Mouse (Mus musculus): Measurements from ENCODE around the gene Plxnd1. TPM values are rescaled to one million over a fixed set of nuclear protein-coding genes. Genes with fewer than 3 reads are reported as not detected.

Plxnd1 gene
- total and polyA plus RNA-seq, 3 experiments: 27.7 to 73.8 (median 63.2) TPM

DNA sequence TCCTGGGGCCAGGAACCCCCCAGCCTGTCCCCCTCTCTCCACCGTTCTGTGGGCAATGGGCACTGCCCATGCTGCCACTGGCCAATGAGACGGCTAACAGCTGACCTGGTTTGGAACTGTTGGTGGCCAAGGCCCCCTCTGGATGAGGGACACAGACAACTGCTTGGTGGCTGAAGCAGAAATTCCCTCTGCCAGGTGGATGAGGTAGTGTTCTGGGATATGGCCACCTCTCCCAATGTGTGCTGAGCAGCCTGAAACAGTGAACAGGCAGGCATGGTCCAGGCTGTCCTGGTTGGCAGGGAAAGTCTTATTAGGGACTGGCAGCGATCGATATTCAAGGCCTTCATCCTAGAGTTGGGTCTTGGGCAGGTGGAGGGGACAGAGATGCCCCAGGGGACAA is 39.6 kb downstream of the Plxnd1 start:
- no peak overlapping the region for H3K27ac ChIP-seq (ENCODE audit: insufficient read depth, low read depth)
- TF ChIP-seq MYC (IDR thresholded peaks at IDR 0.05; ENCODE audit: low read depth, low read length) (no peak), MAZ (IDR thresholded peaks at IDR 0.05; ENCODE audit: low read depth, low read length) (no peak), NELFE (IDR thresholded peaks at IDR 0.05; ENCODE audit: low read depth, low read length) (no peak), GABPA (IDR thresholded peaks at IDR 0.05; ENCODE audit: insufficient replicate concordance, low read depth, low read length) (no peak), CHD1 (IDR thresholded peaks at IDR 0.05; ENCODE audit: low read depth, low read length) (no peak), ELF1 (IDR thresholded peaks at IDR 0.05; ENCODE audit: low read depth, low read length) (no peak), ZKSCAN1 (IDR thresholded peaks at IDR 0.05; ENCODE audit: borderline replicate concordance, low read depth, low read length) (no peak), RAD21 (IDR thresholded peaks at IDR 0.05; ENCODE audit: low read depth, low read length) (no peak), MAX (IDR thresholded peaks at IDR 0.05; ENCODE audit: low read length) (no peak), JUND (conservative IDR thresholded peaks at IDR 0.05; ENCODE audit: low read depth, low read length) (no peak), USF1 (IDR thresholded peaks at IDR 0.05; ENCODE audit: low read depth, low read length) (no peak), POLR2AphosphoS2 (IDR thresholded peaks at IDR 0.05; ENCODE audit: low read depth, low read length) (no peak)

GRCm38 (mm10) chr6:115954506-115955074 is 40.2 kb downstream of the Plxnd1 start:
- Histone ChIP-seq H3K36me3 (replicated peaks in 1 of 2; ENCODE audit: control insufficient read depth in 1 of 2, insufficient read depth in 1 of 2, low read length in 1 of 2) (peaks cover 49 to 66% of the 10 kb centered on the region in 2 experiments), H3K27ac (ENCODE audit: insufficient read depth, low read depth) (no peak overlapping the region), H3K9ac (ENCODE audit: insufficient read depth, low read depth) (no peak overlapping the region), H3K27me3 (replicated peaks) (no peaks in the 10 kb centered on the region), H3K79me2 (replicated peaks; ENCODE audit: control insufficient read depth, extremely low read depth, insufficient read depth, poor library complexity, severe bottlenecking) (no peaks in the 10 kb centered on the region), H3K9me3 (replicated peaks; ENCODE audit: low read length) (peaks cover 5% of the 10 kb centered on the region), H3K4me1 (ENCODE audit: control insufficient read depth in 1 of 2, insufficient read depth in 2 of 2) (peaks cover 10 to 49% of the 10 kb centered on the region in 2 experiments), H3K4me2 (ENCODE audit: insufficient read depth, low read depth, poor library complexity, severe bottlenecking) (no peak overlapping the region), H3K4me3 (replicated peaks in 1 of 3; ENCODE audit: low read depth in 2 of 3, low read length in 2 of 3, poor library complexity in 1 of 3) (no peak overlapping the region)
- in situ Hi-C loops (cut with MboI; ENCODE audit: low pct_ligation_motif_present, low pct_unique_long_range_greater_than_20kb, low sequenced_read_pairs) (no loop called here), dilution Hi-C loops (cut with MboI; ENCODE audit: extremely low pct_ligation_motif_present, extremely low pct_unique_long_range_greater_than_20kb, low sequenced_read_pairs) (no loop called here)
- DNase-seq (ENCODE audit: extremely low read depth): no peak
- TF ChIP-seq TCF12 (IDR thresholded peaks at IDR 0.05; ENCODE audit: low read depth, low read length): no peak
- no peak for TF ChIP-seq CTCF (conservative IDR thresholded peaks at IDR 0.05 in 1 of 2, IDR thresholded peaks at IDR 0.05 in 1 of 2; ENCODE audit: low read depth in 2 of 2, low read length in 2 of 2)
- TF ChIP-seq PAX5 (IDR thresholded peaks at IDR 0.05; ENCODE audit: low read length): no peak

More for the DNA sequence above, 39.6 kb downstream of the Plxnd1 start:
- Histone ChIP-seq H3K27me3 (replicated peaks) (no peaks in the 10 kb centered on the region), H3K36me3 (replicated peaks in 1 of 2; ENCODE audit: control insufficient read depth in 1 of 2, insufficient read depth in 1 of 2, low read length in 1 of 2) (peaks cover 54 to 72% of the 10 kb centered on the region in 2 experiments), H3K9me3 (replicated peaks; ENCODE audit: low read length) (peaks cover 5% of the 10 kb centered on the region), H3K4me2 (ENCODE audit: insufficient read depth, low read depth, poor library complexity, severe bottlenecking) (no peak overlapping the region), H3K4me1 (ENCODE audit: control insufficient read depth in 1 of 2, insufficient read depth in 2 of 2) (peaks cover 13 to 53% of the 10 kb centered on the region in 2 experiments), H3K9ac (ENCODE audit: insufficient read depth, low read depth) (no peak overlapping the region), H3K79me2 (replicated peaks; ENCODE audit: control insufficient read depth, extremely low read depth, insufficient read depth, poor library complexity, severe bottlenecking) (no peaks in the 10 kb centered on the region), H3K4me3 (replicated peaks in 1 of 3; ENCODE audit: low read depth in 2 of 3, low read length in 2 of 3, poor library complexity in 1 of 3) (no peak overlapping the region)
- no peak for DNase-seq (ENCODE audit: extremely low read depth)
- in situ Hi-C loops (cut with MboI; ENCODE audit: low pct_ligation_motif_present, low pct_unique_long_range_greater_than_20kb, low sequenced_read_pairs) (no loop called here), dilution Hi-C loops (cut with MboI; ENCODE audit: extremely low pct_ligation_motif_present, extremely low pct_unique_long_range_greater_than_20kb, low sequenced_read_pairs) (no loop called here)

Measured in CH12.LX (cell line).